Mouse (Mus musculus): Measurements from ENCODE around the gene Mc3r.

- TF ChIP-seq POLR2A (IDR thresholded peaks at IDR 0.05; ENCODE audit: insufficient read depth, low read depth, low read length) (no peak), CTCF (IDR thresholded peaks at IDR 0.05; ENCODE audit: insufficient read depth, low read depth, low read length) (no peak)
These were observed 44.5 kb downstream of the Mc3r start for GRCm38 (mm10) chr2:172292525-172293405.
